Mouse (Mus musculus) E14TG2a.4 (cell line): ENCODE data around the gene Sncg.

Experiments
- CTCF ChIP-seq: conservative IDR thresholded peaks from 2 replicates; pipeline ENCODE4 v1.5.1; 2014; ENCODE audit warnings: low read length
- NANOG ChIP-seq: IDR thresholded peaks from 2 replicates; pipeline ENCODE4 v1.6.1; 2014; ENCODE audit warnings: borderline replicate concordance, low read length, mixed read lengths
- POU5F1 ChIP-seq: IDR thresholded peaks from 2 replicates; pipeline ENCODE4 v1.6.1; 2014; ENCODE audit warnings: low read length, borderline replicate concordance

DNA sequence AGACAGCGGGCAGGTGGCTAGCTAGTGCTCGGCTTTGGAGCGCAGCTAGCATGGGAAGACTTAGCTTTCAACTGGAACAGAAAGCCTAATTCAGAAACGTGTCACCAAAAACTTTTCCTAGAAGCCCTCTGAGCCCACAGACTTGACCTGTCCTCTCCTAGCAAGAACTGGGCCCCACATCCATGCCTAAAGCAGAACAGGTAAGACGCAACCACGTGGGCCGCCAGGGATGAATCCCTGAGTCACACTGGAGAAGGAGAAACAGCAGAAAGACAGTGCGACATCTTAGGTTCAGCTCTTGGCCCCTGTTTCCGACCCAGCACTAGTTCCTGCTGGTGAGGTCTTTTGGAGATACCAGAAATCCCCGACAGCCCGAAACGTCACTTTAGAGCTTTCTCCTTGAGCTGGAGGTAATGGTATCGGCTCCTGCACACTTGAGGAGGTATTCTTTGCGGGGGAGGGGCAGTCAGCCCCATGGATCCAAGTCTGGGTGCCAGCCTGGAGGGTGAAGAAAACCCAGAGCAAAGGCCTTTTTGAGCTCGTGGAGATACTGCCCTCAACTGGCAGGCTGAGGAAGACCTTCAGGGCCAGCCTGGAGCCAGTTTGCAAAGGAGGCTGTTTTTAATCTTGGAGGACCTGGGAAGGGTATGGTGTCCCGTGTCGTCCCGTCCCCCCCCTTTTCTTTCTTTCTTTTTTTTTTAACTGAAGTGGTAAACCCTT, 11.7 kb downstream of the Sncg start:
- TF ChIP-seq CTCF = peak; percentile 38
- TF ChIP-seq NANOG = no peak
- no peak for TF ChIP-seq POU5F1
